Mouse (Mus musculus) frontal cortex, postnatal 25 days (tissue): ENCODE results near the gene Timm23.
"Not testable (repeated sequence)": the region's sequence is repeated elsewhere in the genome, so short reads cannot be mapped to it uniquely, and the experiment has no call there.

Experiments
- DNase-seq, 2 experiments: peaks; one replicate each; pipeline ENCODE4 v3.0.0; 2022; ENCODE audit warnings: low spot score in 2 of 2

Timm23 gene

GRCm38 (mm10) chr14:32201791-32202451, at the start of gene Timm23, which contains the start of gene Parg:
Gene Timm23, minus strand, starts transcription at chr14:32201898.
Gene Parg, plus strand, starts transcription at chr14:32201949.
- peak; percentile 68 to 83 for DNase-seq

DNA sequence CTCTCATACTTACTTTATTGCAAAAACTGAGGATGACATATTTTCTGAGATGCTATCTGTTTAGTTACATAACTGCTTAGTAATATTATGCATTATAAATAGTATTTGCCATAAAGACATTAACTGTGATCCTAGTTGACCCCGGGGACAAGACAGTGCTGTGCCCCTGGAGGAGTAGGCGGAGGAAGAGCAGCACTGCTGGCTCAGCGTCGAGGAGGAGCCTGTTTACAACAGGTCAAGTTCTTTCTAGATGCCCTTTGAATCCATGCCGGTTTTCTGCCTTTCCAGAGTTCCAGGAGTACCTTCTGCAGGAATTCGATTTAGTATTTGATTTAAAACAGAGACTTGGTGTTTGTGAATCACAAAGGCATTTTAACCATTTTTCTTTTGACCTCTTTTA, 47.9 kb upstream of the Timm23 start:
- DNase-seq, result no peak

DNA sequence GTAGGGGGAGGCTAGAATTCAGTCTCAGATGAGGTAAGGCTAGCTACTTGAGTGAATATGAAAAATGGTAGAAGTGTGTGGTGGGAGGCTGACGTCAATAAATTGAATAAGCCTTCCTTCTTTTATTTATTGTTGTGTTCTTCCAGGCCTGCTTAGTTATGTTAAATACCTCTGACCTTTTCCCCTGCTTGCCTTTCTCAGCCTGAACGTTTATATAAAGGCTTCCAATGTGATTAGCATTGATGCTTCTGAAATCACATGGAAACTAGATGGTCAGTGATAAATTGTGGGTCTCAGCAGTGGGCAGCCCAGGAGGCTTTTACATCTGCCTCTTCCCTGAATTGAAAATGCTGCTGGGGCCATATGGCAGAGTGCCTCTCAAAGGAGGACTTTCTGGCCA, 44.3 kb upstream of the Timm23 start:
- no peak for DNase-seq

- no peak for DNase-seq
Measured at GRCm38 (mm10) chr14:32242401-32242800, 40.7 kb upstream of the Timm23 start.

DNA sequence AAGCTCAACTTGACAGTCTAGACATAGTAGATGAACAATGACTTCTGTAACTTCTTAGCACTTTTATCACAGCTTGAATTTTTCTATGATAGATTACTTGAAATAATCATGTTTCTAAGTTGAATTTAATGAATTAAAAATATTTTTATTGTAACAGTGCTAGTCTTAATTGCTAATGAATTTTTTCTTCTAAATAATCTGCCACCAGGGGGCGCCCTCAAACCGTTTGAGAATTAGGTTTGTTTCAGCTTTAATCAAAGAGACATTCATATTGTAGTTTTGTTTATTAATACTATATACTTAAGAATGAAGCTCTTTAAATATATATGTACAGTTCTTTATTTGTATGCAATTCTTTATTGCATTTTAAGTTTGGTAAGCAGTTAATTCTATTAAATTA, 27.3 kb upstream of the Timm23 start:
- peak; percentile 44 to 61 for DNase-seq

GRCm38 (mm10) chr14:32226601-32227000, 24.9 kb upstream of the Timm23 start:
- no peak for DNase-seq

DNA sequence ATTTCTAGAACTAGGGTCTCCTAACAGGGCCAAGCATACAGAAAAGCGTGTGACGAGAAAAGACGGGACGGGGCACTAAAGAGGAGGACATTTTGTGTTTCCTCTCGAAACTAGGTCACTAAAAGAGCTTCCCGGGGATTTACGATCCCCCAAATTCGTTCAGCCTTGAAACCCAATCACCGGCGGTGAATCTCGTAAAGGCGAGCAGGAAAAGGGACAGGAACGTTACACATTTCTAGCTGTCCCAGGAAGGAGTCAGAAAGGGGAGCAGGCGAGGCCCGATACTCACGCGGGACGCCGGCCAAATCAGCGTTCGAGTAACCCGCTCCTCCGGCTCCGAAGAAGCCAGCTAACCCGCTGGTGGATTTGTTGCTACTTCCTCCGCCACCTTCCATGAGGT, 344 bp downstream of the Timm23 start:
- DNase-seq, result no peak

DNA sequence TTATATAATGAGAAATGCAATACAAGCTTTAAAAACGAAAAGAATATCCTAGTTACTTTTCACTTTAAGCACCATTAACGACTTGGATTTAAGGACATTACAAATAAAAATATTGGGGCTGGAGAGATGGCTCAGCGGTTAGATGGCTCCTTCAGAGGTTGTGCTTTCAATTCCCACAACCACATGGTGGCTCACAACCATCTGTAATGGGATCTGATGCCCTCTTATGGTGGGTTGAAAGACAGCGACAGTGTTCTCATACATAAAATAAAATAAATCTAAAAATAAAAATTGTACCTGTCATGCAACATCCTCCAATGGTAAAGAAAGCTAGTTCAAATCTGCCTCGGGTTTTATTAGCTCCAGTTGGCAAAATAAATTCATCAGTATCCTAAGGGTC, 8.1 kb downstream of the Timm23 start:
- DNase-seq, result not testable (repeated sequence)

GRCm38 (mm10) chr14:32192437-32192836, 9.3 kb downstream of the Timm23 start:
- no peak for DNase-seq

DNA sequence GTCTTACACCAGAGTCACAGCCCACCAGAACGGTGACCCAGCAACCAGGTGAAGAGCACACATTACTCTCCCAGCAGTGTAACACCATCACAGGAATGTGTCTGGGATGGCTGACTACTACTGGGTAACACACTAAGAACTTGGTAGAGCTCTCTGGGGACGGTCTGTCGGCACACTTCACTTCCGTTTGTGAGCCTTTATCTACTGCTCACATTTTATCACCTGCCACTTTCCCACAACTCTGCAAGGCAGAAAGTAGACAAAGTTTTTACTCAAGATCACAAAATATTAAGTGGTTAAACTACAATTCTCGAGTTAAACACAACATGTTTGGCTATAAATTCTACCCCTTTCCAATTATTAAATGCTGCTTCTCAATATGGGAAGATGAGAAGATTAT, 9.8 kb downstream of the Timm23 start:
- no peak for DNase-seq

DNA sequence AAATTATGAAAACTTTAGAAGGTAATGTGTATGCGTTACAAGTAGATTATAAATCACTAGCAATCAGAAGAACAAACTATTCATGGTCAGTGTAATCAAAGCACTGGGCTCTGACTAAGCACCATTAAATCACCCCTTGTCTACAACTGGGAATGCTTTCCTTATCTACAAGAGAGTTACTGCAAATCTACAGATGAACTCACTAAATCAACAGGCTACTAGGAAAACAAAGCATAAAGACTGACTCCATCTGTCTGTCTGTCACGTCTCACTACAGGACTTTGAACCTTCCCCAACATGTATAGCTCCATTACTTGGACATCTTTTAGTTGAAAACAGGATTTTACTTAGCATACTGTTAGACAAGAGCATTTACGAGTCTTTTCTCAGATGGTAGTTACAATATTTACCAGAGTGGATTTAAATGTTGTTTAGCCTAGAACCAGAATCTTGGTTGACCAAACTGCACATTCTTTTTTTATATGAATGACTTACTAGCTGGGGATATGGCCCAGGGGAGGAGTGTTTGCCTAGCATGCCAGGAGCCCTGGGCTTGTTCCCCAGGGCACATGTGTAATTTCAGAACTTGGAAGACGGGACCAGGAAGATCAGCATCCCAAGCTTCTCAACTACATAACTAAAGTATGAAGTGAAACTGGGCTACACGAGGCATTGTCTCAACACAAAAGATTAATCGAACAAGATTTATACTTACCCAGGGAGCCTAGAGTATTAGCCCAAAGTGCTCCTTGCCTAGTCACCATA, 10.9 kb downstream of the Timm23 start:
- no peak for DNase-seq

- DNase-seq, result no peak
Measured at GRCm38 (mm10) chr14:32183846-32184245, 17.9 kb downstream of the Timm23 start.

DNA sequence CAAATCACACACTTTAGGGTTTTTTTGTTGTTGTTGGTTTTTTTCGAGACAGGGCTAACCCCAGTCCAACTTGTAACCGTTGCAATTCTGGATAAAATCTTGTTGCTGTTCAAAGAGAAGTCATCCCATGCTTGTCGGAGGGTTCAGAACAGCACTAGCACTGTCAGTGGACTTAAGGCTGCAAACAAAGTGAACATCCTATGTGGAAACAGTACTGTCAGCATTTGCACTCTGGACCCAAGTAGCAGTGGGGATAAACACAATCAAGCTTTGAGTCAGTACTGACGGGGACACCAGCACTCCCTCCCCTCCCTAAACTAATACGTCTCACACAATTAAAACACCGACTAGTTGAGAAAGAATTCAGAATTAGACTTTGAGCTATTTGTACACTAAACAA, 20.8 kb downstream of the Timm23 start:
- no peak for DNase-seq

DNA sequence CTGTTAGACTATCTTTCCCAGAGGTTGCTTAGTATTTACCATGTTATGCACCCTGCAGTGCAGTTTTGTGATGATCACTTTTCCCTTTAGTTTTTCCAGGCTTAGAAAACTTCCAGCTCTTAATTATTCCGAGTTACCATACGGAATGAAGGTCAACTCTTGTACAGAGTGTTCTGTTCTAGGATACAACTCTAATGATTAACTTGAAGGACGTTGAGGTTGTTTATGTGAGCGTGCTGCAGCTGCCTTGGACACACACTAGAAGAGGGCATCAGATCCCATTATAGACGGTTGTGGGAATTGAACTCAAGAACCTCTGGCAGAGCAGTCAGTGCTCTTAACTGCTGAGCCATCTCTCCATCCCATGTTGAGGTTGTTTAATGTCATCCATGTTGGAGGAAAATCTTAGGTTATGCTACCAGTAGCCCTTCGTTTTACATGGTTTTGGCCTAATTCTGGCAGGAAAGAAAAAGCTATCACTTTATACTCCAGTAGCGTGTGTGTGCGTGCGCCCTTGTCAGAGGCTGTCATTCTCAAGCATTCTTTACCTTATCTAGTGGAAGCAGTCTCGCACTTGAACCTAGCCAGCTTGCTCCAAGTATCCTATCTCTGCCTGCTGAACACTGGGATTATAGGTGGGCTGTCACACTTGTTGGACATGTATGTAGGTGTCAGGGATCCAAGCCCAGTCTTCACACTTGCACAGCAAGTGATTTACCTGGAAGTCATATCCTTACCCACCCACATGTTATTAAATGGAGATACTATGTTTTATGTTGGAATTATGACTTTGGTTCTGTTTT, 22.1 kb downstream of the Timm23 start:
- DNase-seq, result no peak

GRCm38 (mm10) chr14:32176590-32176989, 25.1 kb downstream of the Timm23 start:
- DNase-seq, result not testable (repeated sequence)

DNA sequence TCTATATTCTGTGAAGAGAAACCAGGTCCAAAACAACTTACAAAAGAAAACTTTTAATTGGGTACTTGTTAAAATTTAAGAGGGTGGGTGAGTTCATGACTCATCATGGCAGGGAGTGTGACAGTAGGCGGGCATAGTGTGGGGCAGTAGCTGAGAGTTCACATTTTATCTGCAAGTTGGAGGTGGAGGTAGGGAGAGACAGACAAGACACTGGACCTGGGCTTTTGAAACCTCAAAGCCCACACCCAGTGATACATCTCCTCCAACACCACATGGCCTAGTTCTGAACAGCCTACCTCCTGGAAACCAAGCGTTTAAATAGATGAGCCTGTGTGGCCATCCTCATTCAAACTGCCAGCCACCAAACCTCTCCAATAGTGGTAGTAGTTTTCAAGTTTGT, 26.4 kb downstream of the Timm23 start:
- no peak for DNase-seq

DNA sequence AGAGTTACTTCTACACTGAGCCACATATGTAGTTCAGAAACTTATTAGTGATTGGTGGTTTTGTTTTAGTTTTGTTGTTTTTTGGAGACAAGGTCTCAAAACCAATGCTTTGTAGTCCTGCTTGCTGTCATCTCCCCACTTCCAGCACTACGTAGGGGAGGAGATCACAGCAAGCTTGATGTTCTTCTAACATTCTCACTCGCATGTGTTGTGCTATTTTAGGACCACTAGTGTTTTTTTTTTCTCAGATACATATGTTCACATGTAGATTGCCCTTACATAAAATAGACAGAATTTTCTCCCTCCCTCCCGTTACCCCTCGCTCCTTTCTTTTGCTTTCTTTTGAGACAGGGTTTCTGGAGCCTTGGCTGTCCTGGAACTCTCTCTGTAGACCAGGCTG, 31.6 kb downstream of the Timm23 start:
- DNase-seq, result no peak

DNA sequence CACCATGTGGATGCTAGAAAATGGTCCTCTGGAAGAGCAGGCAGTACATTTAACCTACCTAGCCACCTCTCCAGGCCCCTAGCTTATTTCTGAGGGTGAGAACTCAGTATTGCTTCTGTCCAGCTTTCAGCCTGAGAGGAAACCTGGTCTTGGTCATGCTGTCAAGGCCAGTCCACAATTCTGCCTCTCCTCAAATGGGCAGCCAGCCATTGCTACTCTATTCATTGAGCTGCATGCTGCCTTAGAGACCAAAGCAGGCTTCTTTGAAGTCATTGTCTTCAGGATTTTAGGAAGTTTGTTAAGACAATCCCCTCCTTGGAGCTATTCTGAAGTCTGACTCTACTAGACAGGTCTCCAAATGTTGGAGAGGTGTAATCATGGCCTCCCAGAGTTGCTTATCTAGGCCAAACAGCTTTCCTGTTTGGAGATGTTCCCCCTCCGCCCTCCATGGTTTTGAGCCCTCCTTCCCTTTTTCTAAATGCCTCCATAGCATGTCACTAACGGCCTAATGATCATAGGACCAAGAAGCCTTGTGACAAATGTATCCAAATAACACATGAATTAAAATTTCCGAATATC, 33.0 kb downstream of the Timm23 start:
- DNase-seq, result no peak

DNA sequence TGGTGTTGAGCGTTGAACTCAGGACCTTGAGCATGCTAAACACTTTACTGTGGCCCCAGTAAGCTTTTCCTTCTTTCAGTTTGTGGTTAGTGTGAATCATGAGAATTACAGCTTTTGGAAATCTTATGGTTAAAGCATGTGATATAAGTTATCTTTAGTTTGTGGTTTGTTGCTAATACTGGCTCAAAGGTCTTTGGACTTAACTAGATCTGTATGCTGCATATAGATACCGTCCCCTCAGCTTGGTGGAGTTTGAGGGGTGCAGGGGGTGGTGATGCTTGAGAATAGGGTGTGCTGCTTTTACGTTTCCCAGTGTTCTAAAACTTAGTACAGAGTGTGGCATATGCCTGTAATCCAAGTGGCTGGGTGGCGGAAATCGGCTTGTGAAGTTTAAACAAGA, 34.4 kb downstream of the Timm23 start:
- no peak for DNase-seq

DNA sequence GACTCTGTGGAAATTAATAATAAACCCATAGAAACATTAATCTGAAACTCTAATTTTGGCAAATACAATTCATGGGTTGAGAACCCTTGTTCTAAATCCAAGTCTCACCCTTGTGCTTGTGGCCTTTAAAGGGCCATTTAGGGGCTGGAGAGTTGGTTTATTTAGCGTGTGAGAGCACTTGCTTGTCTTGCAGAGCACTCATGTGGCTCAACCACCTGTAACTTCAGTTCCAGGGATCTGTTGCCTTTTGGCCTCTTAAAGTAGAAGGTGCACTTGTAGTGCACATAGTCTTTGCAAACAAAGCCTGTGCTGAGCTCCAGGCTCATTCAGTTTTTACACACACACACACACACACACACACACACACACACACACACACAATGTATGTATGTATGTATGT, 34.9 kb downstream of the Timm23 start:
- no peak for DNase-seq

- DNase-seq, result no peak
Measured at GRCm38 (mm10) chr14:32166062-32166441, 35.6 kb downstream of the Timm23 start.
